Mouse (Mus musculus) erythroblast, adult 5-6 weeks (primary cell): ENCODE data around the gene Fkbp5. TPM values are rescaled to one million over a fixed set of nuclear protein-coding genes. Genes with fewer than 3 reads are reported as not detected.

Source experiments
- ATAC-seq: replicated peaks from 2 replicates; pipeline ENCODE4 v1.8.0; 2016; ENCODE audit warnings: moderate number of reproducible peaks, mild to moderate bottlenecking, moderate TSS enrichment, inconsistent platforms; ENCODE audit not compliant: poor library complexity, low FRiP score, severe bottlenecking
- total RNA-seq, 2 experiments: library from RNA; stranded (forward) in 1 of 2; stranded (reverse) in 1 of 2; fragments of 150-400 nt in 1 of 2; fragments of 200-764, 138-1000 nt in 1 of 2; gene quantifications; 2 replicates each; pipeline versions ENCODE4 v1.2.3 to v1.2.4; 2015 to 2017; ENCODE audit warnings: low replicate concordance in 2 of 2

The Fkbp5 gene
- total RNA-seq, 2 experiments from 2014 or later, result 3.7 to 13.8 TPM

DNA sequence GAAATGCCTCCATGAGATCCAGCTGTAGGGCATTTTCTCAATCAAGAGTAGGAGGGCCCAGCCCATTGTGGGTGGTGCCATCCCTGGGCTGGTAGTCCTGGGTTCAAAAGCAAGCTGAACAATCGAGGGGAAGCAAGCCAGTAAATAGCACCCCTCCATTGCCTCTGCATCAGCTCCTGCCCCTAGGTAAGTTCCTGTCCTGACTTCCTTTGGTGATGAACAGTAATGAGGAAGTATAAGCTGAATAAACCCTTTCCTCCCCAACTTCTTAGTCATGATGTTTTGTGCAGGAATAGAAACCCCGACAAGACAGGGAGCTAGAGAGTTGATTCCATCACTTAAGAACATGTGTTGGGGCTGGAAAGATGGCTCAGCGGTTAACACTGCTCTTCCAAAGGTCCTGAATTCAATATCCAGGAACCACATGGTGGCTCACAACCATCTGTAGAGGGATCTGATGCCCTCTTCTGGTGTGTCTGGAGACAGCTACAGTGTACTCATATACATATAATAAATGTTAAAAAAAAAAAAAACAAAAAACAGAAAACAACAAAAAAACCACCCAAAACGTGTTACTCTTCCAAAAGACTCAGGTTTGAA lies 7.6 kb upstream of the Fkbp5 start:
- no peak for ATAC-seq

GRCm38 (mm10) chr17:28524009-28524695 lies 6.8 kb upstream of the Fkbp5 start:
- ATAC-seq, result no peak

GRCm38 (mm10) chr17:28523355-28524008 lies 6.2 kb upstream of the Fkbp5 start:
- no peak for ATAC-seq

GRCm38 (mm10) chr17:28522623-28523354 lies 5.5 kb upstream of the Fkbp5 start:
- ATAC-seq, result no peak

- no peak for ATAC-seq
These were observed 4.6 kb upstream of the Fkbp5 start for GRCm38 (mm10) chr17:28521920-28522319.

DNA sequence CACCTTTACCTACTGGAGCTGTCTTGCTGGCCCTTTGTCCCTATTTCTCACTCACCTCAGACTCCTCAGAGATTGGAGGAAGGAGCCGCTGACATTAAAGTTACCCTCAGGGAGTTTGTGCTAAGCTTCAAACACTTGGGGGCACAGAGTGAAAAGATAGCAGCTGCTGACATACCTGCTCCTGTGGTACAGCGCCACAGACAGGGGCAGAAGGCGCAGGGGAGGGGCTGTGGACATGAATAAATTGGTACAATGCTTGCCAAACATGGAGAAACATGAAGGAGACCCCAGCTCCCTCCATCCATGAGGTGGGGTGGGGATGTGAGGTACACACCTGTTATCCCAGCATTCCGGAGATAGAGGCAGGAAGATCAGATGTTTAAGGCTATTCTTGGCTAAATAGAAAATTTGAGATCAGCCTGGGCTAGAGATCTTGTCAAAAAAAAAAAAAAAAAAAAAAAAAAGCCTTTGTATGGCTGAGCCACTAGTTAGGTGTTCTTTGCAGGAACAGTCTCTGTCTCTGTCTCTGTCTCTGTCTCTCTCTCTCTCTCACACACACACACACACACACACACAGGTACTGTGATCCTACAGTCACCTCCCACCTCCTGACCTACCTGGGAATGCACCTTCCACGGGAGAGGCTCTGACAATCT lies 3.9 kb upstream of the Fkbp5 start:
- no peak for ATAC-seq

DNA sequence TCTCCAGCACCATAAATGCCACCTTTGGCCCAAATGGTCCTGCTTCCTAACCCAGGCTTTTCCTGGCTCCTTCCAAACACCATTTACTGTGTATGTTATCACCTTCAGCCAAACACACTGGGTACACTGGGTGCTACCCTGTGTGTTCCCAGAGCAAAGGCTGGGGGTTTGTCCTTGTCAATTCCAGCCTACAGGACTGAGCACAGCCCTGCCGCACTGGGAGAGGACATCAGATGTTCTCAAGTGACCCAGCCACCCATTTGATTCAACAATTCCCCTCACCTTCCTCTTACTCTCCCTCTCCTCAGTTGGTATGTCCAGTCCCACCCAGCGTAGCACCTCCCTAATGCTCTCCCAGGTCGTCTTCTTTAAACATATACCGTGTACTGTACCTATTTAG lies 3.2 kb upstream of the Fkbp5 start:
- ATAC-seq, result no peak

GRCm38 (mm10) chr17:28519827-28520226 lies 2.5 kb upstream of the Fkbp5 start:
- no peak for ATAC-seq

DNA sequence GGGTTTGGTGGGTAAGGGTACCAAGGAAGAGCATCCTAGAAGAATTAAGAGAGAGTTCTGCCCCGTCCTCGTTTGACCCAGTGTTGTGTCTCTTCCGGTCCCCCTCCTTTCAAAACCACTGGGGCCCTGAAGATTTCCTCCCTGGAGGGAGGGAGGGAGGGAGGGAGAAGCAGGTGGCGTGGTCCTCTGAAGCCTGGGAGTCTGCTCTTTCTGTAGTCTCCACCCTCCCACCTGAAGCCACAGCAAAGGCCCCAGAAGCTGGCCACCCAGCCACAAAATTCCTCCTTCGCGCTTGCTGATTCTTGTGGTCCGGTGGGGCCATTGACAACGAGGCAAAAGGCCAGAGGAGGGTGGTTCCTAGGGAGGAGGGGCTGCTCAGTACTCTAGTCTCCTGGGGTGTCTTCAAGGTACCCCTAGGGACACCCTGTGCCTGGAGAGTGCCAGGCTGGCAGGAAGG lies 1.3 kb upstream of the Fkbp5 start:
- no peak for ATAC-seq

GRCm38 (mm10) chr17:28517956-28518614 lies 758 bp upstream of the Fkbp5 start:
- no peak for ATAC-seq

DNA sequence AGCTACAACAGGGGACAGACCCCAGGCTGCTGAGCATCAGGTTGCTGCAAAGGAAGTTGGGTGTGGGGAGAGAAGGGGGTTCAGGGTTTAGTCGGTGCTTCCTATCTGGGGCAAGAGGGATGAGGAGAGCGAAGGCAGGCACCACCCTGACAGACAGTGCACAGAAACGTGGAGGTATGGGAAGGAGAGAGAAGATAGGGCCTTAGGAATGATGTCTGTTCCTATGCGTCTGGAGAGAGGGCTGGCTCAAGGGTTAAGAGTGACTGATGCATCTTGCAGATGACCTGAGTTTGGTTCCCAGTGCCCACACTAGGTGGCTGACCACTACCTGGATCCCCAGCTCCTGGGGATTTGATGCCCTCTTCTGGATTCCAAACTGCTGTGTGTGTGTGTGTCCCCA lies 446 bp downstream of the Fkbp5 start:
- no peak for ATAC-seq

DNA sequence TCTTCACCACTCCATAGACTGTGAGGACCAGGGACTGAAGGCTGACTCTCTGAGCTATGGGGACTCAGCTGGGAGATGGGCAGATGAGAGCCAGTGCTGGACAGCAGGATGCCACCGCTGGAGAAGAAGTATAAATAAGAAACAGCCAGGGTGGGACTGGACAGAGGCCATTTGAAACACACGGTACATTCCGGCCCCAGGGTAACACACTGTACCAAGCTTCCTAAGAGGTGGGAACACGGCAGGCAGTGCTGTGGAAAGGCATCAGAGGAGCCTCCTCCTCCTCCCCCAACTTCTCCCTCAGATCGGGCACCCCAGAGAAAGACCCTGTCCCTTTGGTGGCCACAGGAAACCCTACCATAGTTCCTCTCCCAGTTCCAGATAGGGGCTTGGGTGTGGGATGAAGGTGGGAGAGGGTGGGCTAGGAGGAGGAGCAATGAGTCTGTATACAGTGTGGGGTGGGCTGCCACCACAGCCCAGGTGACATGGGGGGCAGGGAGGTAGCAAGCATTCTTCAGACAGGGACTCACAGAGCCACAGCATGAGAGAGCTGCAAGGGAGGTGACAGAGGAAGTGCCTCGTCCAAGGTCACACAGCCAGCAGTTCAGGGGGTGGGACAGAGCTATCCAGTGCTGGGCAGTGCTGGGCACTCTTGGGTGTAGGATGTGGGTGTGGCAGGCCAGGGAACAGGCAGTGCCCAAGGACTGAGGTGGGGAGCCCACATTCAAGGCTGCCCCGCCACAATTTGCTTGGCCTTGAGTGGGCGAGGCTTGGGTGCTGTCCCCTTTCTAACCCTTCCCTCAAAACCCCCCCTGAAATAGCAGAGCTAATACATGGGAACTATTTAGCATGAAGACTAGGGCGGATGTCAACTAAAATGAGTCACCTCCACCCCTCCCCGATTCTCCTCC lies 1.6 kb downstream of the Fkbp5 start:
- ATAC-seq, result no peak

- no peak for ATAC-seq
These were observed 2.8 kb downstream of the Fkbp5 start for GRCm38 (mm10) chr17:28514555-28514954.

- ATAC-seq, result no peak
These were observed 3.5 kb downstream of the Fkbp5 start for GRCm38 (mm10) chr17:28513844-28514243.

DNA sequence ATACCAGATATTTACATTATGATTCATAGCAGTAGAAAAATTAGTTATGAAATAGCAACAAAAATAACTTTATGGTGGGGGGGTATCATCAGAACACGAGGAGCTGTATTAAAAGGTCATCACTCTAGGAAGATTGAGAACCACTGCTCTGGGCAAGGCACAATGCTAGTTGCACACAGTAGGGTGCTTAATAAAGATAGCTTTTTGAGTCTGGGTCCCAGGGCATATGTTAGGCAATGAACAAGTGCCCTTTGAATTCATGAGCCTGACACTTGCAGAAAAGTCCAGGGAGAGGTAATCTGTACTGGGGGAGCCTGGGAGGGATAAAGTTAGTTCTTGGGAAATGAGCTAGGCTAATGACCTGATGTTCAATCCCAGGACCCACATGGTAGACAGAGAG lies 4.0 kb downstream of the Fkbp5 start:
- ATAC-seq, result no peak

GRCm38 (mm10) chr17:28512696-28513095 lies 4.6 kb downstream of the Fkbp5 start:
- no peak for ATAC-seq

- no peak for ATAC-seq
These were observed 5.4 kb downstream of the Fkbp5 start for GRCm38 (mm10) chr17:28511616-28512541.
